Mouse (Mus musculus) left cerebral cortex, postnatal 10 days (tissue): ENCODE results near the gene P3h4. TPM values are rescaled to one million over a fixed set of nuclear protein-coding genes. Genes with fewer than 3 reads are reported as not detected.

Experiments
- DNase-seq, 2 experiments: peaks; one replicate each; pipeline ENCODE4 v3.0.0; 2021 to 2022; ENCODE audit warnings: low spot score in 2 of 2, mixed read lengths in 1 of 2; ENCODE audit errors: extremely low spot score in 1 of 2
- intact Hi-C: fragments of 180-260 bp; cut with DNase I; formaldehyde crosslinking; loops from one replicate; pipeline ENCODE4 v1.15.1; 2025
- total RNA-seq, 2 experiments: library from RNA; stranded (reverse); gene quantifications; 2 replicates each; pipeline ENCODE4 v1.2.3; 2021

Gene P3h4
- 1 to 10 TPM; 6.7 to 7.1 TPM for total RNA-seq

- intact Hi-C loops: no loop called here
- peak in 1 of 2 experiments; percentile 90 for DNase-seq
Observed at GRCm38 (mm10) chr11:100414021-100414913, at the start of gene P3h4. Gene P3h4, minus strand, starts transcription at chr11:100414836.

GRCm38 (mm10) chr11:100462699-100463098, 48.1 kb upstream of the P3h4 start:
- DNase-seq: peak; percentile 29 to 34
- intact Hi-C loops: loop anchor here (2.0 kb wide), 1 partner anchor 38 kb away; no protein-coding TSS in a partner anchor

- intact Hi-C loops: no loop called here
- no peak for DNase-seq
Observed at GRCm38 (mm10) chr11:100457711-100458110, 43.1 kb upstream of the P3h4 start.

- intact Hi-C loops: no loop called here
- no peak for DNase-seq
Observed at GRCm38 (mm10) chr11:100457247-100457646, 42.6 kb upstream of the P3h4 start.

GRCm38 (mm10) chr11:100442625-100443024, 28.0 kb upstream of the P3h4 start:
- no peak for DNase-seq
- intact Hi-C loops: no loop called here

GRCm38 (mm10) chr11:100441797-100442196, 27.2 kb upstream of the P3h4 start, which contains the start of the genes Nt5c3b and Klhl10:
Gene Nt5c3b, minus strand, starts transcription at chr11:100441808.
Gene Klhl10, plus strand, starts transcription at chr11:100441917.
- no peak for DNase-seq
- intact Hi-C loops: no loop called here

- intact Hi-C loops: no loop called here
- DNase-seq: peak; percentile 79 to 92
Observed at GRCm38 (mm10) chr11:100440691-100441522, 26.3 kb upstream of the P3h4 start.

- intact Hi-C loops: no loop called here
- DNase-seq: no peak
Observed at GRCm38 (mm10) chr11:100437901-100438300, 23.3 kb upstream of the P3h4 start.

- intact Hi-C loops: no loop called here
- DNase-seq: no peak
Observed at GRCm38 (mm10) chr11:100435678-100436246, 21.1 kb upstream of the P3h4 start.

GRCm38 (mm10) chr11:100432002-100432401, 17.4 kb upstream of the P3h4 start:
- DNase-seq: no peak
- intact Hi-C loops: no loop called here

- intact Hi-C loops: no loop called here
Observed at GRCm38 (mm10) chr11:100430052-100430451, 15.4 kb upstream of the P3h4 start.

GRCm38 (mm10) chr11:100428612-100429199, 14.1 kb upstream of the P3h4 start:
- peak; percentile 43 to 56 for DNase-seq
- intact Hi-C loops: no loop called here

More at GRCm38 (mm10) chr11:100430052-100430451, 15.4 kb upstream of the P3h4 start:
- no peak for DNase-seq

- intact Hi-C loops: no loop called here
- DNase-seq: no peak
Observed at GRCm38 (mm10) chr11:100426820-100427219, 12.2 kb upstream of the P3h4 start.

- DNase-seq: peak; percentile 40 to 79
- intact Hi-C loops: loop anchor here (2.0 kb wide), 1 partner anchor 37 kb away; no protein-coding TSS in a partner anchor
Observed at GRCm38 (mm10) chr11:100425851-100426250, 11.2 kb upstream of the P3h4 start.

- DNase-seq: no peak
- intact Hi-C loops: loop anchor here (2.0 kb wide), 1 partner anchor 39 kb away; no protein-coding TSS in a partner anchor
Observed at GRCm38 (mm10) chr11:100423836-100424235, 9.2 kb upstream of the P3h4 start.

- intact Hi-C loops: no loop called here
- no peak for DNase-seq
Observed at GRCm38 (mm10) chr11:100421537-100421936, 6.9 kb upstream of the P3h4 start.

- peak in 1 of 2 experiments; percentile 80 for DNase-seq
Observed at GRCm38 (mm10) chr11:100414914-100415822, 532 bp upstream of the P3h4 start, which contains the start of gene Fkbp10. Gene Fkbp10, plus strand, starts transcription at chr11:100415697.

GRCm38 (mm10) chr11:100413541-100413940, 1.1 kb downstream of the P3h4 start:
- intact Hi-C loops: no loop called here
- no peak for DNase-seq

More at GRCm38 (mm10) chr11:100414914-100415822, 532 bp upstream of the P3h4 start, which contains the start of gene Fkbp10:
- intact Hi-C loops: no loop called here
